Mouse (Mus musculus) gastrocnemius, postnatal 36 days (tissue): Measurements from ENCODE around the gene Cdc5l. TPM values are rescaled to one million over a fixed set of nuclear protein-coding genes. Genes with fewer than 3 reads are reported as not detected.

Experiments
- DNase-seq, 2 experiments: peaks; one replicate each; pipeline ENCODE4 v3.0.0; 2022
- intact Hi-C: fragments of 180-260 bp; cut with DNase I; formaldehyde crosslinking; loops from one replicate; pipeline ENCODE4 v1.15.1; 2025
- total RNA-seq, 2 experiments: library from RNA; stranded (reverse); gene quantifications; 2 replicates each; pipeline ENCODE4 v1.2.3; 2021

The Cdc5l gene
- total RNA-seq, 2 experiments from 2014 or later: 31.4 to 35.0 TPM

- intact Hi-C loops: loop anchor here (10.0 kb wide), 1 partner anchor 1113 kb away; no protein-coding TSS in a partner anchor
- DNase-seq: no peak
These were observed 56.2 kb downstream of the Cdc5l start for GRCm38 (mm10) chr17:45377323-45377722.

GRCm38 (mm10) chr17:45373987-45374608 lies 59.4 kb downstream of the Cdc5l start:
- intact Hi-C loops: loop anchor here (5.0 to 10.0 kb wide), 5 partner anchors 77 to 1109 kb away; no protein-coding TSS in a partner anchor
- DNase-seq: peak; percentile 57 to 67

- intact Hi-C loops: loop anchor here (5.0 to 10.0 kb wide), 5 partner anchors 74 to 1106 kb away; no protein-coding TSS in a partner anchor
- DNase-seq: no peak
These were observed 62.5 kb downstream of the Cdc5l start for GRCm38 (mm10) chr17:45371042-45371441.

- intact Hi-C loops: loop anchor here (5.0 to 10.0 kb wide), 5 partner anchors 73 to 1106 kb away; no protein-coding TSS in a partner anchor
- DNase-seq: no peak
These were observed 63.0 kb downstream of the Cdc5l start for GRCm38 (mm10) chr17:45370535-45370934.

- intact Hi-C loops: no loop called here
- DNase-seq: no peak
These were observed 68.7 kb downstream of the Cdc5l start for GRCm38 (mm10) chr17:45364871-45365270.

- no peak for DNase-seq
- intact Hi-C loops: no loop called here
These were observed 72.6 kb downstream of the Cdc5l start for GRCm38 (mm10) chr17:45360950-45361349.

- peak in 1 of 2 experiments; percentile 56 for DNase-seq
- intact Hi-C loops: no loop called here
These were observed 74.1 kb downstream of the Cdc5l start for GRCm38 (mm10) chr17:45359443-45359842.

GRCm38 (mm10) chr17:45356431-45356830 lies 77.1 kb downstream of the Cdc5l start:
- DNase-seq: no peak
- intact Hi-C loops: no loop called here

GRCm38 (mm10) chr17:45347951-45348350 lies 85.6 kb downstream of the Cdc5l start:
- DNase-seq: no peak
- intact Hi-C loops: no loop called here

Other genes with a start within 250 kb of the Cdc5l start
- gene Spats1, start 41.7 kb upstream of the Cdc5l start, total RNA-seq: not detected
- gene Aars2, start 73.1 kb upstream of the Cdc5l start, total RNA-seq: 10 to 100 TPM; 13.7 to 14.9 TPM
- gene Tcte1, start 89.7 kb upstream of the Cdc5l start, total RNA-seq: not detected
- under 1 TPM in 1 of 2 experiments, not detected in 1; 0.13 TPM for gene Tmem151b, start 115.9 kb upstream of the Cdc5l start, total RNA-seq
- under 1 TPM; 0.64 to 0.79 TPM for gene Nfkbie, start 122.0 kb upstream of the Cdc5l start, total RNA-seq
- 10 to 100 TPM; 17.3 to 21.4 TPM for gene Slc35b2, start 130.1 kb upstream of the Cdc5l start, total RNA-seq
- 100 to 1,000 TPM; 866 to 924 TPM for gene Hsp90ab1, start 139.5 kb upstream of the Cdc5l start, total RNA-seq
- 10 to 100 TPM; 30.3 to 35.8 TPM for gene Slc29a1, start 165.9 kb upstream of the Cdc5l start, total RNA-seq
- gene Mymx, start 168.4 kb upstream of the Cdc5l start, total RNA-seq: 1 to 10 TPM in 1 of 2 experiments, under 1 TPM in 1; 0.33 to 1.2 TPM
- under 1 TPM; 0.10 to 0.27 TPM for gene Capn11, start 225.6 kb upstream of the Cdc5l start, total RNA-seq